Mouse (Mus musculus) embryonic facial prominence, embryonic 11.5 days (tissue): Measurements from ENCODE around the gene Myog. TPM values are rescaled to one million over a fixed set of nuclear protein-coding genes. Genes with fewer than 3 reads are reported as not detected.
A peak's percentile ranks its signal among the peaks of the same experiment; 100 is the strongest.

ENCODE experiments used
- ATAC-seq: fragments of 200-750 bp; cut with Nextera tagmentation; replicated peaks from 2 replicates; pipeline ENCODE4 v1.8.0; 2017; ENCODE audit warnings: low read depth; ENCODE audit not compliant: insufficient number of reproducible peaks, low FRiP score, low TSS enrichment
- DNase-seq: peaks from one replicate; pipeline ENCODE4 v3.0.0-alpha.2; 2015; ENCODE audit warnings: low spot score
- H3K27ac ChIP-seq: fragments of 300-500 bp; sonication (generic); replicated peaks from 2 replicates; pipeline ENCODE4 v1.5.1; 2014; ENCODE audit warnings: mild to moderate bottlenecking, low read depth, low read length, control low read depth
- H3K27me3 ChIP-seq: fragments of 300-500 bp; sonication (generic); 2 replicates; pipeline ENCODE4 v1.6.1; 2014; ENCODE audit warnings: mild to moderate bottlenecking, low read length, moderate library complexity, mixed read lengths; ENCODE audit not compliant: control insufficient read depth, insufficient read depth
- H3K36me3 ChIP-seq: fragments of 300-500 bp; sonication (generic); replicated peaks from 2 replicates; pipeline ENCODE4 v1.6.1; 2014; ENCODE audit warnings: low read depth, mild to moderate bottlenecking, low read length, moderate library complexity, mixed read lengths; ENCODE audit not compliant: control insufficient read depth, insufficient read depth
- H3K4me1 ChIP-seq: fragments of 300-500 bp; sonication (generic); 2 replicates; pipeline ENCODE4 v1.6.1; 2014; ENCODE audit warnings: low read length, mixed read lengths; ENCODE audit not compliant: control insufficient read depth, insufficient read depth
- H3K4me2 ChIP-seq: fragments of 300-500 bp; sonication (generic); 2 replicates; pipeline ENCODE4 v1.6.1; 2014; ENCODE audit warnings: low read depth, mild to moderate bottlenecking, control low read depth, low read length, moderate library complexity
- H3K4me3 ChIP-seq: fragments of 300-500 bp; sonication (generic); 2 replicates; pipeline ENCODE4 v1.5.1; 2014; ENCODE audit warnings: low read depth, low read length, control low read depth
- H3K9ac ChIP-seq: fragments of 300-500 bp; sonication (generic); replicated peaks from 2 replicates; pipeline ENCODE4 v1.6.1; 2014; ENCODE audit warnings: mild to moderate bottlenecking, control low read depth, low read length
- H3K9me3 ChIP-seq: fragments of 300-500 bp; sonication (generic); replicated peaks from 2 replicates; pipeline ENCODE4 v1.6.1; 2016; ENCODE audit warnings: mild to moderate bottlenecking, low read length, inconsistent platforms, mixed read lengths; ENCODE audit not compliant: control insufficient read depth
- WGBS: fragments of 180-500 bp; shearing (Covaris S2); extraction: QIAGEN DNeasy Blood & Tissue Kit; methylation state at CpG from one replicate; pipeline ENCODE4 v1.1.7; 2014; 5-methylcytosine and 5-hydroxymethylcytosine counted together
- polyA plus RNA-seq: library from polyadenylated mRNA; unstranded; fragments of >200 nt; fragmentation: Nextera tagmentation; extraction: Ambion mirVana; gene quantifications from 2 replicates; pipeline ENCODE4 v1.2.1, GENCODE M21; 2014

Gene Myog
- polyA plus RNA-seq, result 15.2 and 19.8 TPM in 2 replicates

- Histone ChIP-seq H3K4me3 (no peak within 1 kb of the TSS), H3K27ac (no peak within 1 kb of the TSS), H3K27me3 (no peaks in the 10 kb centered on the region), H3K4me1 (peaks cover 10% of the 10 kb centered on the region), H3K9me3 (no peaks in the 10 kb centered on the region), H3K4me2 (no peak within 1 kb of the TSS), H3K36me3 (no peaks in the 10 kb centered on the region), H3K9ac (no peak within 1 kb of the TSS; the same call in 1 of the 2 replicates)
- DNase-seq (peak; percentile 48), ATAC-seq (peak; percentile 66)
- WGBS, result 17% methylated on average over 11 of the region's 11 CpGs
Measured at GRCm38 (mm10) chr1:134289598-134290099, at the start of gene Myog. Gene Myog, plus strand, starts transcription at chr1:134289989.

GRCm38 (mm10) chr1:134240701-134241100 is 49.1 kb upstream of the Myog start:
- Histone ChIP-seq H3K9me3 (no peaks in the 10 kb centered on the region), H3K4me1 (no peaks in the 10 kb centered on the region), H3K4me2 (no peak overlapping the region), H3K9ac (no peak overlapping the region), H3K27me3 (peaks cover 8% of the 10 kb centered on the region), H3K36me3 (no peaks in the 10 kb centered on the region), H3K27ac (no peak overlapping the region), H3K4me3 (no peak overlapping the region)
- 82% methylated on average over 9 of the region's 9 CpGs for WGBS
- DNase-seq, result no peak
- ATAC-seq, result no peak

GRCm38 (mm10) chr1:134241298-134241697 is 48.5 kb upstream of the Myog start:
- 78% methylated on average over 8 of the region's 8 CpGs for WGBS
- no peak for ATAC-seq
- H3K27me3 ChIP-seq, result peaks cover 2% of the 10 kb centered on the region

GRCm38 (mm10) chr1:134242286-134242685 is 47.5 kb upstream of the Myog start:
- no peaks in the 10 kb centered on the region for H3K9me3 ChIP-seq
- H3K27me3 ChIP-seq, result no peaks in the 10 kb centered on the region
- H3K4me2 ChIP-seq, result no peak overlapping the region
- DNase-seq (no peak), ATAC-seq (no peak)
- H3K27ac ChIP-seq, result no peak overlapping the region
- WGBS, result 75% methylated on average over 2 of the region's 2 CpGs
- H3K36me3 ChIP-seq, result no peaks in the 10 kb centered on the region
- H3K4me1 ChIP-seq, result no peaks in the 10 kb centered on the region
- H3K4me3 ChIP-seq, result no peak overlapping the region
- no peak overlapping the region for H3K9ac ChIP-seq

More at GRCm38 (mm10) chr1:134241298-134241697, 48.5 kb upstream of the Myog start:
- Histone ChIP-seq H3K4me1 (no peaks in the 10 kb centered on the region), H3K9ac (no peak overlapping the region), H3K4me3 (no peak overlapping the region), H3K36me3 (no peaks in the 10 kb centered on the region), H3K4me2 (no peak overlapping the region), H3K27ac (no peak overlapping the region), H3K9me3 (no peaks in the 10 kb centered on the region)
- no peak for DNase-seq

- no peak overlapping the region for H3K4me3 ChIP-seq
- ATAC-seq (no peak), DNase-seq (no peak)
- no peak overlapping the region for H3K4me2 ChIP-seq
- no peak overlapping the region for H3K9ac ChIP-seq
- H3K27me3 ChIP-seq, result no peaks in the 10 kb centered on the region
- 65% methylated on average over 6 of the region's 6 CpGs for WGBS
- no peak overlapping the region for H3K27ac ChIP-seq
- H3K9me3 ChIP-seq, result no peaks in the 10 kb centered on the region
- no peaks in the 10 kb centered on the region for H3K36me3 ChIP-seq
- no peaks in the 10 kb centered on the region for H3K4me1 ChIP-seq
Measured at GRCm38 (mm10) chr1:134243505-134243904, 46.3 kb upstream of the Myog start.

- 23% methylated on average over 35 of the region's 35 CpGs for WGBS
- Histone ChIP-seq H3K27ac (no peak overlapping the region), H3K36me3 (no peaks in the 10 kb centered on the region), H3K9me3 (no peaks in the 10 kb centered on the region), H3K4me1 (no peaks in the 10 kb centered on the region), H3K27me3 (no peaks in the 10 kb centered on the region), H3K4me2 (peak overlapping the region; percentile 5), H3K4me3 (no peak overlapping the region), H3K9ac (peak overlapping the region; percentile 33)
- DNase-seq (peak; percentile 90), ATAC-seq (peak; percentile 60; the same call in 1 of the 2 replicates)
Measured at GRCm38 (mm10) chr1:134243948-134244914, 45.6 kb upstream of the Myog start.

GRCm38 (mm10) chr1:134245004-134245717 is 44.6 kb upstream of the Myog start:
- WGBS, result 75% methylated on average over 14 of the region's 14 CpGs
- peak; percentile 46; the same call in 1 of the 2 replicates for ATAC-seq
- Histone ChIP-seq H3K9ac (no peak overlapping the region), H3K27me3 (no peaks in the 10 kb centered on the region), H3K4me1 (no peaks in the 10 kb centered on the region), H3K9me3 (no peaks in the 10 kb centered on the region), H3K27ac (no peak overlapping the region), H3K36me3 (no peaks in the 10 kb centered on the region), H3K4me3 (no peak overlapping the region), H3K4me2 (no peak overlapping the region)
- DNase-seq, result no peak
